In genomic region chr17:27534718-27535117, GRCm38 (mm10) we compare ENCODE assay signal across 8 mouse cellular contexts. TPM values are rescaled to one million over a fixed set of nuclear protein-coding genes. Genes with fewer than 3 reads are reported as not detected.
DNase-seq lines count a peak whose midpoint lies in the region; ATAC-seq and TF ChIP-seq lines count a peak whose summit lies in the region.

No protein-coding gene starts in this region.

- dilution Hi-C loops in CH12.LX (cut with MboI; ENCODE audit: extremely low pct_ligation_motif_present, extremely low pct_unique_long_range_greater_than_20kb, low sequenced_read_pairs): no loop called here

- H3K27ac ChIP-seq in CH12.LX (ENCODE audit: insufficient read depth, low read depth): no peak overlapping the region
- peak overlapping the region; percentile 61 for H3K27ac ChIP-seq in forebrain, embryonic 10.5 days
- no peak overlapping the region for H3K27ac ChIP-seq in neural tube, embryonic 15.5 days (replicated peaks)

- peaks cover 9% of the 10 kb centered on the region for H3K9me3 ChIP-seq in CH12.LX (replicated peaks; ENCODE audit: low read length)
- no peaks in the 10 kb centered on the region; the same call in 1 of the 2 replicates for H3K9me3 ChIP-seq in forebrain, embryonic 10.5 days
- H3K9me3 ChIP-seq in neural tube, embryonic 15.5 days (replicated peaks): no peaks in the 10 kb centered on the region

- no peak for TF ChIP-seq POLR2A in CH12.LX (IDR thresholded peaks at IDR 0.05; ENCODE audit: low read depth, low read length)

- peak; percentile 98 for TF ChIP-seq RAD21 in CH12.LX (IDR thresholded peaks at IDR 0.05; ENCODE audit: low read depth, low read length)

- peaks cover 8% of the 10 kb centered on the region for H3K27me3 ChIP-seq in CH12.LX (replicated peaks)
- H3K27me3 ChIP-seq in forebrain, embryonic 10.5 days (ENCODE audit: poor library complexity, severe bottlenecking): no peaks in the 10 kb centered on the region
- no peaks in the 10 kb centered on the region for H3K27me3 ChIP-seq in neural tube, embryonic 15.5 days (replicated peaks)

- H3K4me3 ChIP-seq in CH12.LX (replicated peaks in 1 of 3; ENCODE audit: low read depth in 2 of 3, low read length in 2 of 3, poor library complexity in 1 of 3): no peak overlapping the region
- peak overlapping the region; percentile 27; the same call in 1 of the 2 replicates for H3K4me3 ChIP-seq in forebrain, embryonic 10.5 days
- H3K4me3 ChIP-seq in neural tube, embryonic 15.5 days (replicated peaks): no peak overlapping the region

- H3K9ac ChIP-seq in CH12.LX (ENCODE audit: insufficient read depth, low read depth): no peak overlapping the region
- no peak overlapping the region for H3K9ac ChIP-seq in neural tube, embryonic 15.5 days (replicated peaks)

- no peak for ATAC-seq in neural tube, embryonic 15.5 days (ENCODE audit: low FRiP score)

- DNase-seq in CH12.LX (ENCODE audit: extremely low read depth): peak; percentile 82
- DNase-seq in c-Kit-positive CD71-negative TER-119-negative erythroid progenitor cells, embryonic 14.5 days (ENCODE audit: low read depth): peak; percentile 77
- DNase-seq in forebrain, embryonic 10.5 days (ENCODE audit: extremely low spot score, low spot score): peak; percentile 92
- DNase-seq in heart, postnatal 14 days: peak; percentile 85 to 95
- peak; percentile 94 to 96 for DNase-seq in kidney, postnatal 4 days
- DNase-seq in lung, adult 18-20 months: peak; percentile 78 to 84
- DNase-seq in testis, postnatal 14 days (ENCODE audit: low spot score): peak; percentile 83

- H3K79me2 ChIP-seq in CH12.LX (replicated peaks; ENCODE audit: control insufficient read depth, extremely low read depth, insufficient read depth, poor library complexity, severe bottlenecking): no peaks in the 10 kb centered on the region

- in situ Hi-C loops in CH12.LX (cut with MboI; ENCODE audit: low pct_ligation_motif_present, low pct_unique_long_range_greater_than_20kb, low sequenced_read_pairs): no loop called here

- peaks cover 0 to 5% of the 10 kb centered on the region in 2 experiments; a peak in 2 of 4 replicates for H3K4me1 ChIP-seq in CH12.LX (ENCODE audit: control insufficient read depth in 1 of 2, insufficient read depth in 2 of 2)
- H3K4me1 ChIP-seq in forebrain, embryonic 10.5 days: peaks cover 6% of the 10 kb centered on the region
- peaks cover 2% of the 10 kb centered on the region; the same call in 1 of the 2 replicates for H3K4me1 ChIP-seq in neural tube, embryonic 15.5 days

- intact Hi-C loops in heart, postnatal 14 days (cut with DNase I): loop anchor here (5.0 kb wide), 1 partner anchor 228 kb away; no protein-coding TSS in a partner anchor

- no peak for TF ChIP-seq EP300 in CH12.LX (IDR thresholded peaks at IDR 0.05; ENCODE audit: low read length)

- 5% methylated on average over 10 of the region's 10 CpGs for WGBS in forebrain, embryonic 10.5 days
- 4% methylated on average over 10 of the region's 10 CpGs for WGBS in neural tube, embryonic 15.5 days

- no peaks in the 10 kb centered on the region for H3K36me3 ChIP-seq in CH12.LX (replicated peaks in 1 of 2; ENCODE audit: control insufficient read depth in 1 of 2, insufficient read depth in 1 of 2, low read length in 1 of 2)
- no peaks in the 10 kb centered on the region for H3K36me3 ChIP-seq in forebrain, embryonic 10.5 days (replicated peaks)
- H3K36me3 ChIP-seq in neural tube, embryonic 15.5 days: no peaks in the 10 kb centered on the region

- peak; percentile 98 for TF ChIP-seq CTCF in CH12.LX (conservative IDR thresholded peaks at IDR 0.05 in 1 of 2, IDR thresholded peaks at IDR 0.05 in 1 of 2; ENCODE audit: low read depth in 2 of 2, low read length in 2 of 2)

- H3K4me2 ChIP-seq in CH12.LX (ENCODE audit: insufficient read depth, low read depth, poor library complexity, severe bottlenecking): no peak overlapping the region
- peak overlapping the region; percentile 29; the same call in 1 of the 2 replicates for H3K4me2 ChIP-seq in neural tube, embryonic 15.5 days

TF ChIP-seq in CH12.LX, 34 proteins besides CTCF, POLR2A, EP300 and RAD21:
- TF ChIP-seq MYC (IDR thresholded peaks at IDR 0.05; ENCODE audit: low read depth, low read length) (peak; percentile 80; the same call in 1 of the 2 replicates), PAX5 (IDR thresholded peaks at IDR 0.05; ENCODE audit: low read length) (no peak), USF2 (conservative IDR thresholded peaks at IDR 0.05; ENCODE audit: low read depth, low read length) (no peak), ZKSCAN1 (IDR thresholded peaks at IDR 0.05; ENCODE audit: borderline replicate concordance, low read depth, low read length) (no peak), MAX (IDR thresholded peaks at IDR 0.05; ENCODE audit: low read length) (peak; percentile 72; the same call in 1 of the 2 replicates), CHD2 (IDR thresholded peaks at IDR 0.05; ENCODE audit: low read length) (no peak), SMC3 (IDR thresholded peaks at IDR 0.05; ENCODE audit: low read depth, low read length) (peak; percentile 96), NELFE (IDR thresholded peaks at IDR 0.05; ENCODE audit: low read depth, low read length) (no peak; the same call in 1 of the 2 replicates), POLR2AphosphoS2 (IDR thresholded peaks at IDR 0.05; ENCODE audit: low read depth, low read length) (no peak), ZC3H11A (IDR thresholded peaks at IDR 0.05; ENCODE audit: low read depth, low read length) (peak; percentile 77), TBP (conservative IDR thresholded peaks at IDR 0.05; ENCODE audit: low read depth, low read length) (no peak), IRF4 (IDR thresholded peaks at IDR 0.05; ENCODE audit: low read depth, low read length) (peak; percentile 38; the same call in 1 of the 2 replicates), E2F4 (IDR thresholded peaks at IDR 0.05; ENCODE audit: insufficient replicate concordance, low read depth, low read length) (no peak), MEF2A (IDR thresholded peaks at IDR 0.05; ENCODE audit: borderline replicate concordance, low read depth, low read length) (no peak)

RNA-seq across cellular contexts. Expression of gene Grm4, which starts 13.5 kb away (rescaled TPM):
- total RNA-seq in CH12.LX (2012; rRNA removed) (not detected in 2 replicates), CH12.LX (2014; rRNA removed) (not detected in 2 replicates)
- polyA plus RNA-seq in CH12.LX (2012; ENCODE audit: insufficient read length, low read depth): not detected in 2 replicates
- polyA plus RNA-seq in forebrain, embryonic 10.5 days (2016; fragmentation: Nextera tagmentation; extraction: Ambion mirVana): 0.61 and 0.73 TPM in 2 replicates
- total RNA-seq in heart, postnatal 14 days (2021): under 1 TPM; 0.15 to 0.19 TPM
- 9.7 and 10.1 TPM in 2 replicates for polyA plus RNA-seq in neural tube, embryonic 15.5 days (2015; fragmentation: Nextera tagmentation; extraction: Ambion mirVana)

RNA-seq across cellular contexts. Expression of gene Hmga1, which starts 21.6 kb away (rescaled TPM):
- 88.7 and 117 TPM in 2 replicates for total RNA-seq in CH12.LX (2012; rRNA removed)
- 42.8 and 43.8 TPM in 2 replicates for total RNA-seq in CH12.LX (2014; rRNA removed)
- polyA plus RNA-seq in CH12.LX (2012; ENCODE audit: insufficient read length, low read depth): 83.7 and 125 TPM in 2 replicates
- polyA plus RNA-seq in forebrain, embryonic 10.5 days (2016; fragmentation: Nextera tagmentation; extraction: Ambion mirVana): 821 and 911 TPM in 2 replicates
- total RNA-seq in heart, postnatal 14 days (2021): 10 to 100 TPM; 37.1 to 38.2 TPM
- 129 and 207 TPM in 2 replicates for polyA plus RNA-seq in neural tube, embryonic 15.5 days (2015; fragmentation: Nextera tagmentation; extraction: Ambion mirVana)

RNA-seq across cellular contexts. Expression of gene AI413582, which starts 30.8 kb away (rescaled TPM):
- total RNA-seq in CH12.LX (2012; rRNA removed) (23.2 and 30.2 TPM in 2 replicates), CH12.LX (2014; rRNA removed) (14.0 and 14.6 TPM in 2 replicates)
- 34.5 and 43.6 TPM in 2 replicates for polyA plus RNA-seq in CH12.LX (2012; ENCODE audit: insufficient read length, low read depth)
- 12.5 and 12.7 TPM in 2 replicates for polyA plus RNA-seq in forebrain, embryonic 10.5 days (2016; fragmentation: Nextera tagmentation; extraction: Ambion mirVana)
- 10 to 100 TPM in 1 of 2 experiments, 1 to 10 TPM in 1; 10.0 to 10.4 TPM for total RNA-seq in heart, postnatal 14 days (2021)
- 70.8 and 74.9 TPM in 2 replicates for polyA plus RNA-seq in neural tube, embryonic 15.5 days (2015; fragmentation: Nextera tagmentation; extraction: Ambion mirVana)
